Mouse (Mus musculus): ENCODE results near the gene Npb.
A peak's percentile ranks its signal among the peaks of the same experiment; 100 is the strongest.
"Not testable (repeated sequence)": the region's sequence is repeated elsewhere in the genome, so short reads cannot be mapped to it uniquely, and the experiment has no call there.

Gene Npb

GRCm38 (mm10) chr11:120608241-120609034 is at the start of gene Npb:
Npb (plus strand) TSS chr11:120608477.
- DNase-seq = peak in 1 of 2 experiments; percentile 10

GRCm38 (mm10) chr11:120558843-120559242 is 49.4 kb upstream of the Npb start:
- DNase-seq = not testable (repeated sequence)

DNA sequence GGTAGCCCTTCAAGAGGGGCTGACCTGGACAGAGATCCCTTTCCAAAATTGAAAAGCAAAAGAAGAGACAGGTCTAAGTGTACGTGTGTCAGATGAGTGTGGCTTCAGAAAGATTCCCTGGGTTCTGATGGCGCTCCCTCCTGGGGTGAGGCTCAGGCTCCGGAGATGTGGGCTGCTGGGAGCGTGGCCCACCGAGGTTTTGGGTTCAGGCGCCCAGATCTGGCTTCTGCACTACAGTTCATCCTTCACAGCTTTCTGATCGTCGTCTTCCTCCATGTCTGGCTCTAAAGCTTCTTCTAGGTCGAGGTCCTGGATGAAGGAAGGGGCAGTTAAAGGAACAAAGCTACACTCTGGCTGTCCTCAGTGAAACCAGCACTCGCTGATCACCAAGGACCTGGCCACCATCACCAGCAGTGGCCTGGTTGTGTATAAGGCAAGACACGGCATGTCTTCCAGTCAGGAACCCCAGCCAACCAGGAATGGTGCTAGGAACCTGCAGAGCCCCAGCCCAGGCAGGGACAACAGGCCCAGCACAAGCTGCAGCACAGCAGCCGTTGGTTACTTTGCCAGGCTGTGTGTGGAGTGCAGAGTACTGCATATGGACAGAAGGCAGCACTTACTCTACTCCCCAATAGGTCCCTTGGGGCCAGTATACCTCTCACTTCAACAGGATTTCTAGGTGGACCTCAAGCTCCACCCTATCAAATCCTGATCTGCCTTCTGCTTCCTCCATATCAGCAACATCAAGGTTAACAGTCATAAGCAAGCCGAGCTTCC is 47.1 kb upstream of the Npb start:
- no peak for DNase-seq

DNA sequence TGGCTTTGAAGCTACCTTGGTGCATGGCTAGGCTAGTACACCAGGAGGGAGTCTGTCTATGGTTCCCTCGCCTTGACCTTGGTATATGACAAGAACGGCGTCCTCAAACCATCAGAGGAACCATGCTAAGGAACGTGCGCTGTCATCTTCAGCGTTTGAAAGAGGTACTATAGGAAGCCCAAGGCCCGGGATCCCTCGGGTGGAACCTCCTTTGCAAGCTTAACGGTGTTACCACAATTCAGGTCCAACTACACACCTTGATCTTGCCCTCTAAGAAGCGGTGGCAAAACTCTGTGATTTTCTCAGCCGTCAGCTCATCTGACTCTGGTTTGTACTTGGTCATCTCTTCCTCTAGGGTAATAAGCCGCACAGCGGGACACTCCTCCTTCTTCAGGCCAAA is 45.3 kb upstream of the Npb start:
- no peak for DNase-seq

DNA sequence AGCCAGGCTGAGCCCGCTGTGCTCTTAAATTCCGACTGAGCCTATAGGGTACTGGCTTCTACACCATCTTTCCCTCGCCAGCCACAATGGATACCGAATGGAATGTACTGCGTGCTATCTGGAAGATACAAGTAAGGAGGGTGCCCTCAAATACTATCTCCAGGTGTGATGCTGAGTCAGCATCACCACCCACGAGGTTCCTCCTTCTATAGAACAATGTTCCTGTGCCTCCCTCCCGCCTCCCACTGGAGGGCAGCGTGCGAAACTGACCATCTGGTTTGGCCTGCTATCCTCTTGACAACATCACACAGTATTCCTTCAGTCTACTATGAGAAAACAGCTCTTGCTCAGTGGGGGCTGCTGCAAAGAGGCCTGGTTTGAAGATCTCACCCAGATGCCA is 43.2 kb upstream of the Npb start:
- no peak for DNase-seq

DNA sequence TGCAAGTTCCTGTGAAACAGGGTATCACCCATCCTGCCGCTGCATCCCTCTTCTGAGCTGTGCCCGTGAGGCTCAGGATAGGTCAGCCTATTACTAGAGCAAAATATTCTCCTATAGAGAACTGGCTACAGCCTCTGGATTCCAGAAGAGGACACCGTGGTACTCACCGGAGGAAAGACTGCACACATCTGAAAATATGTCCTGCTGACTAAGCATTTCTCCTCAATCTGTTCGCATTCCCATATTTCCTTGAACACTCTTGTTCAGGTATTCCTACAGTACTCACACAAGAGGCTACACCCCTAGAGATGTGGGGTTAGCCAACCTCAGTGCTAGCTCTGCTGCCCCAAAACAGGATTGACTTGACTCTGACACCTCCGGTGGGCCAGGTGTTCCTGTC is 40.0 kb upstream of the Npb start:
- no peak for DNase-seq

DNA sequence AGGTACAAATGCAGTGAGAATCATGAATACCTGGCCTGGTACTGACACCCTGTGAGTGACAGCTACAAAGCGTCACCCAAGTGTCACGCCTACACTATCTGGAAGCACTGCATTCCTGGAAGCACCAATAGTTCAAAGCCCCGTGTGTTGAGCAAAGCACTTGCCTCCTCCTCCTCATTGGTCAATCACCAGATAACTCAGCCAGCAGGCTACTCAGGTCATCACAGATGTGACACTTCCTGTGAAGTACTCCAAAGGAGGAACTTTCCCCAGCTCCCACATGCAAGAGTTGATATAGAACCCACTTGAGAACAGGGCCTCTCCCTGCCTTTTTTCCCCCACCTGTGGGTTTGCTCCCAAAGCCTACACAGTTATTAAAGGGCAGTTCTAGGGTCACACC is 37.2 kb upstream of the Npb start:
- no peak for DNase-seq

DNA sequence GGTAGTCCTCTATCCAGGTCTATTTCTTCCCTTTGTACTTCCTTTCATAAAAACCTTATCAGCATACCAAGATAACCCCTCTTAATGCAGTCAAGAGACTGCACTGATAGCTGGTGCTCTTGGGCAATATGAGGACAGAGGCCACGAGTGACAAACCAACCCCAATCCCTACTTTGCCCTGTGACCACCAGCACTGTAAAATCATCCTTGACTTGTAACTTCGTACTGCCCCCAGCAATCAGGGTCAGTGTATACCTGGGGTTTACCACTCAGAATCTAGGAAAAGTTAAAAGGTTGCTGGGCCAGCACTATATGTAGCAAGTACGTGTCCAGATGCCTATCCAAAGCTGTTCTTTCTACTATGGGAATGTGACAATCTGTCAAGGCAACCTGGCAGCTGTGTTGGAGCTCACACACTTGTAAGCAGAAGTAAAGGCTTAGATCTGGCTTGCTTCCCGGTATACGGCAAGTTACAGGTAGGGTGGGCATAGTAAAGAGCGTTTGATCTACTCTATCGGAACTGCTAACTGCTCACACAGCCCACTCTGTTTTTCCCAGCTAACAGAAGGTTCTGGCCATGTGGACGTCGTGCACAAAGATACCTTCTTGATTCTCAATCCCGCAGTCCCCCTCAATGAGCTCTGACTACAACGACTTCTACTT is 36.4 kb upstream of the Npb start:
- no peak for DNase-seq

- no peak for DNase-seq
Observed at GRCm38 (mm10) chr11:120572417-120572751, 35.9 kb upstream of the Npb start.

DNA sequence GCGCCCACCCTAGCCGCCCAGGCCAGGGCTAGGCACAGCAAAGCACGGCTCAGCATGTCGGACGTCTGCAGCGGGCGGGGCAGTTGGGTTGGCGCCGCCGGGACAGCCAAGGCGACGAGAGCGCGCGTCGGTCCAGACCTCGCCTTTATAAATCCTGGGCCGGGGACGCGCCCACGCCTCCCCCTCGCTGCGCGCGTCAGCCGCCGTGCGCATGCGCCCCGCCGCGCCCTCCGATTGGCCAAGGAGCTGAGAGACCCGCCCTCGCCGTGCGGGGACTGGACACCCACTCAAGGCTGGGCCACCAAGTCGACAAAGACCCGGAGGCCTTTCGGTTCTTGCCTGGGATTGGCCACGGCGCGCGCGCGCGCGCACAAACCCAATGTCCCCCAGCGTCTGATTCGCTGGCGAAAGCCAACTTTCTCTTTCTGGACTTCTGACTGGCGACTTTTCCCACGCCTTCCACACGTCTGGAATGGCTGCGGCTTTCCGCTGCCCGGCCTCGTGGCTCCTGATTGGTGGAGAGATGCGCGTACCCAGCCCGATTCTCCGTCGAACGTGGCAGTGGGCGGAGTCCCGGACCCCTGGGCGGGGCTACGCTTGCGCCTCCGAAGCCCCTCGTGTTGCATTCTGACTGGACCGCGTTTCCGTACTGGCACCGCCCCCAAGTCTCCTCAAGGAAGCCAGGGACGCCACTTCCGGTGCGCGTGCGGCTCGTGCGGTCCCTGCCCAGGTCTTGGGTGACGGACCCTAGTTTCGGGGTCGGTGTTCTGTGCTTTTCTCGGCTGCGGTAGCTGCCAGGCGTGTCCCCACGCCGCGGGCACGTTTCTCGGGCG is 35.3 kb upstream of the Npb start, which contains the start of gene P4hb:
Gene P4hb (minus strand): TSS at position 502 of the 833 bp plus-strand sequence.
- DNase-seq = peak; percentile 99 to 100

- no peak for DNase-seq
Observed at GRCm38 (mm10) chr11:120573585-120574277, 34.5 kb upstream of the Npb start.

DNA sequence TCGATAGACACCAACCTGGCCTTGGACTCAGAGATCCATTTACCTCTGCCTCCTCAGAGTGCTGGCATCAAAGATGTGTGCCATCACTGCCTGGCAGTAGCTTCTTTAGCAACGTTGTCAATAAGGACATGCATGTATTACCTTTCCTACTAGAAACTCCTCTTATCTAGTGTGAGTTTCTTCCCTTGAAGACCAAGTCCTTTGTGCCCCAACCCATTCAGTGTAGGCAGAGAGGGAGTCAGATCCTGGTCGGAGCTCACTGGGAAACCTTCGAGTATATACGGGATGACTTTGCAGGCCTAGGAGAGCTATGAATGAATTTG is 34.0 kb upstream of the Npb start:
- no peak for DNase-seq

- DNase-seq = no peak
Observed at GRCm38 (mm10) chr11:120575046-120575445, 33.2 kb upstream of the Npb start.

DNA sequence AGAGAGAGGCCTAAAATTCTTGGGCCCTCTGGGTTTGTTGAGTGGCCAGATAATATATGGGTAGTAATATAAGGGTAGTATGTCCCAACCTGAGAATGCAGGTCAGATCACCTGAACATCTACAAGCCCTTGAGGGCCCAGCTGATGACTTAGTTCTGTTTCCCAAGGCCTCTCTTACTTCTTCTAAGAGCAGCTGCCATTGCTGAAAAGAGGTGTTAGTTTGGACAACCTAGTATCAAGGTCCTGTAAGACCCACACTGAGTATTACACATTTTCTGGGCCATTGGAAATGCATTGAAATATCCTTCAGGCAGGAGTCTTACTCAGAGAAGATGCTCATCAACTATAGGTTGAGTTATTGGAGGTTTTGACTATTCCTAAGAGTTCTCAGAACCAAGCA is 32.3 kb upstream of the Npb start:
- DNase-seq = no peak

DNA sequence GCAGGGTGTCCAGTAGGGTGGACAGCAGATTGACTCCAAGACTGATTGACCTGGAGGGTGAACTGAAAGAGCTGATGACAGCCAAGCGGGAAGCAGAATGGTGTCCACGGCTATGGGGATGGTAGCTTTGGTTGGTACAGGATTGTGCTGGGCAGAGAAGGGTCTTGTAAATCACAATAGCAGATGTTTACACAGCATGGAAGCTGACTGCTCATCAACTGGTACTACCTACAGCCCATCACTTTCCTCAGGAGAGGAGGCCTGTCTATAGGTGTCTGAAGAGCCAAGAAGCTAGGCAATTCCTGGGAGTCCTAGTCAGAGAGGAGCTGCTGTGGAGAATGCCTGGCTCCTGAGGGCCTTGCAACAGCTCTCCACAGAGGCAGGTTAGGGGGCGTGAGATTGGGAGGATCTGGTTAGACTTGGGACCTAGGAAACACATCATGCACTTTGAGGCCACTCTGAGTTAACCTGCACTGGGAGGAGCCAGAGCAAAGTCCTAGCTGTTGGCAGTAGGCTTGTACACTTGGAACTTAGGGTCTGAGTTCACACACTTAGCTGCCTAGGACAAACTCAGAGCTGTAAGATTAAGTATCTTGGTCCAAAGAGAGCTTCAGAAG is 31.8 kb upstream of the Npb start:
- no peak for DNase-seq

GRCm38 (mm10) chr11:120577211-120578023 is 30.9 kb upstream of the Npb start:
- DNase-seq = peak; percentile 12 to 28

DNA sequence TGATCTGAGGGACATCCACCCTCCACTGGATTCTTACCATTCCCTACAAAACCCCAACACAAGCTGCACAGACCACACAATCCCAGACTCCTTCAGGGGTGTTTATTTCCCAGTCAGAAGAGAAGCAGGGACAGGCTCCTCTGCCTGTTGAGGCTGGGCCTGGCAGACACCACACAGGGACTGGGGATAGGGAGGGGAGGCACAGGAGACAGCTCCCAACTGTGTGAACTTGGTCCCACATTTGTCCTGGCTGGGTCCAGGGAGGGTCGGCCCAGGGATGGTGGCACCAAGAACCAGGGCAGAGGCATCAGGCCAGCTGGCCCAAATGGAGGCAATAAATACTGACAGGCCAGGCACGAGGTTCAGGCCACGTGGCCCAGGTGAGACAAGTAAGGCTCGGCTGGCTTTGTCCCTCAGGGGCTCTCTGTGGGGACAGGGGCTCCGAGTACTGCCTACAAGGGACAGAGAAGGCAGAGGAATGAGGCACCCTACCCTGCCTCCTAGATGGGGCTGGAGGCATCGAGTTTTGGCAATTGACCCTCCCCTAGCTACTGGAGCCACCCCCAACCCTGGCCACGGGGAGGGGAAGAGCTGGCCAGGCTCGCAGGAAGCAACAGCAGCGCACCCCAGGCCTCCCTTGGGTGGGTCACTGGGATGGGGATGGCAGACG is 30.1 kb upstream of the Npb start:
- peak in 1 of 2 experiments; percentile 10 for DNase-seq

- DNase-seq = peak in 1 of 2 experiments; percentile 16
Observed at GRCm38 (mm10) chr11:120578694-120579243, 29.5 kb upstream of the Npb start.

DNA sequence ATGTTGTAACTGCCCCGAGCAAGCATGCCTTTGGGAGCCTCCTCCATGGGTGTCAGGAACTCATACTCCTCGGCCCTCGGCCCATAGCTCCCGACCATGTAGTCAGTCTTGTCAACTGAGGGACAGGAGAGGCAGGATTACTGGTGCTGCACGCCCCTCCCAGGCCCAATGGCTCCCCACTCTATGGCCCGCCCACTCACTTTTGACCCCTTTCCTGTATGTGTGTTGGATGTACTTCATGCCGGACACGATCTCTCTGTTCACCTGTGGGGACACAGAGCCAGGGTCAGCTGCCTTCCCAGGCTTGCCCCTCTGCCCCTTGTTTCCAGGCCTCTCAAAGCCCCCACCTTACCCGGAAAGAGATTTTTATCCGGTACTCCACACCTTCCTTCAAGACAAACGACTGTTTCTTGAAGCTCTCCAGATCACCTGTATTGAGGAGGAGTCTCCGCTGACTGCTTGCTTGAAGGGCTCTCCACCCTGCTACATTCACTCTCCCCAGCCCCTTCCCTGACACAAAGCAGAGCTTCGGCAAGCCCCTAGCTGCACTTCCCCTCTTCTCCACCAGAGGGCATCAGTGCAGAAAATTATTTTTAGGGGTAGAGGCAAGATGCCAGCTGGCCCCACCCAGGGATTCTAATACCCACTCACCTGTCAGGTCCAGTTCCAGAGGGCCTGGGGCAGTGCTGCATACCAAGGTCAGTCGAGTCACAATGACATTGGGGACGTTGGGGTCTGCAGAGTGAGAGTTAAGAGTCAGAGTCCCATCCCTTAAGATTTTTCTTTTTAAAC is 28.8 kb upstream of the Npb start:
- DNase-seq = peak; percentile 76 to 79

Measured in cerebellum, postnatal 36 days (tissue).